Mouse (Mus musculus): ENCODE results near the gene Tbc1d10c.

The Tbc1d10c gene

DNA sequence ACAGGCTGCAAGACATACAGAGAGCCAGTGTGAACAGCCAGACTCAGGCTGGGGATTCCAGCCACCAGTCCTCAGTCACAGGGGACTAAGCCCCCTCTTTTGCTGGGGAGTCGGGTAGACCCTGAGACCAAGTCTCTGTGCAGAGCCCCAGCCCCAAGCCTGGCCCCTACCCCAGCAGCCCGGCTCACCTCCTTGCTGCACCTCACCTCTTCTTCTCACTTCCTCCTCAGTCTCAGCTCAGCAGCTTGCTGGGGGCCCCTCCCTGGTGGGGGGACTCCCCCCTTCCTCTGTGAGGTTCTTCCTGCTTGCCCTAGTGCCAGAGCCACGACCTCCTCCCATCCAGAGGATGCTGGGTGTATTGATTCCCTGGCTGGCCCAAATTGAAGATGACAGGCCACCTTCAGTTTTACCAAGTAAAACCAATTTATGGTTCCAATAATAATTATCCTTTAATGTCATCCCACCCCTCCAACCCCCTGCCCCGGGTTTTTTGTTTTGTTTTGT, at the start of gene Tbc1d10c:
Gene Tbc1d10c (minus strand): TSS at position 454 of the 504 bp plus-strand sequence.
- peak; percentile 58 to 67 for DNase-seq (ENCODE audit: low spot score in 2 of 2)

DNA sequence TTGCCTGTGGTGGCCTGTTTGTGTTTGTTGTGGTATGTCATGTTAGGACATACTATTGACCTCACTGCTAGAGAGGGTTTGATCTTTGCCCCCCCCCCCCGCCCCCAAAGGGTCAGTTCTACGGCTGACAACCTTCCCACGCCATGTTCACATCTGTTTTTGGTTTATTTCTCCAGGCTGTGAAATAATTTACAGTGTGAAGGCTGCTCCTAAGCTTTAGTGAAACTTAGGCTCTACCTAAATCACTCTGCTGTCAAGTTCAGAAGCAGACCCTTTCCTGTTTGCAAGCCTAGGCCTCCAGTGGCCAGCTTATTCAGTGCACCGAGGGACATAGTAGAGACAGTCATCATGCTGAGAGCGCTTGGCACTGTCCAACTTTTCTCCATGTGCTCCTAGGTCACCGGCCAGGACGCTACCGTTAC, 49.2 kb upstream of the Tbc1d10c start:
- DNase-seq (ENCODE audit: low spot score in 2 of 2): no peak

DNA sequence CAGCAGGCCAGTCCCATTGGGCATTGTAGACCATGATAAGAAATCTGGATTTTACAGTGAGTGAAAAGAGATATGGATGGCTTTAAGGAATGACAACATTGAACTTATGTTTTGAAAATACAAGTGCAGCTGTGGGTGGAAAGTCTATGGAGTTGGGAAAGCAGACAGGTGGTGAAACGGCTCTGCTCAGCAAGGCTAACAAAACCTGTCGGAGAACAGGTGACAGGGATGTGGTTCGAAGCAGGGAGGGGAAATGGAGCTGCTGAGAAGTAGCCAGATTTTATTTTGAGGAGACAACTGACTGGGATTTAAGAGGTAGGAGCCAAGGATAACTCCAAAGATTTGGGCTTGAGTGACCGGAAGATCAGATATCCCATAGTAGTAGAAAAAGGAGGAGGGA, 43.5 kb upstream of the Tbc1d10c start:
- DNase-seq (ENCODE audit: low spot score in 2 of 2): no peak

DNA sequence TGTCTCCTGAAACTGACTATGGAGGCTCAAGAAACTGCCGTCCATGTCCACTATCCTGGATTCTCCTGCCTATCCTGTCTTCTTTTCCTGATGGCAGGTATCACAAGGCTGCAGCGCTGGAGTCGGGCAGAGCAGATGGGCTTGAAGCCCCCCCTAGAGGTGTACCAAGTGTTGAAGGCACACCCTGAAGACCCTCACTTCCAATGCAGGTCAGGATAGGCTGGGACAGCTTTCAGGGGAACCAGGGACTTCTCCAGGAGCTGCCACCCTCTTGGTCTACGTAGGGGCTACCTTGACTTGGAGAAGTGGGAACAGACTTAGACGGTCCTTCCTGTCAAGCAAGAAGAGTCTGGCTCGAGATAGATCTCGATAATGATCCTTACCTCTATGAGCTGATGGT, 41.6 kb upstream of the Tbc1d10c start:
- DNase-seq (ENCODE audit: low spot score in 2 of 2): no peak

DNA sequence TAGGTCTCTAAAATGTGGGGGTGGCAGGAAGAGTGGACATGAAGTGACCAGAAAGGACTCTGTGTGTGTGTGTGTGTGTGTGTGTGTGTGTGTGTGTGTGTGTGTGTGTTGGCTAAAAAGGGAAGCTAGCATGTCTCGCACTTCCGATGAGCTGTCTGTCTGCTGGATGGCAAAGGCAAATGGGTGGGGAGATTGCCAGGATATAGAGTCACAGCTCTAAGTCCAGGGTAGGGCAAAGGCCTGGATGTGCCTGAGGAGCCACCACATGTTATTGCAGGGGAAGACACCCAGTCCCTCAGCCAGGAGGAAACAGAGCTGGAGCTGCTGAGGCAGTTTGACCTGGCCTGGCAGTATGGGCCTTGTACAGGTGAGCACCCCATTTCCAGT, 41.1 kb upstream of the Tbc1d10c start:
- peak in 1 of 2 experiments; percentile 37 for DNase-seq (ENCODE audit: low spot score in 2 of 2)

DNA sequence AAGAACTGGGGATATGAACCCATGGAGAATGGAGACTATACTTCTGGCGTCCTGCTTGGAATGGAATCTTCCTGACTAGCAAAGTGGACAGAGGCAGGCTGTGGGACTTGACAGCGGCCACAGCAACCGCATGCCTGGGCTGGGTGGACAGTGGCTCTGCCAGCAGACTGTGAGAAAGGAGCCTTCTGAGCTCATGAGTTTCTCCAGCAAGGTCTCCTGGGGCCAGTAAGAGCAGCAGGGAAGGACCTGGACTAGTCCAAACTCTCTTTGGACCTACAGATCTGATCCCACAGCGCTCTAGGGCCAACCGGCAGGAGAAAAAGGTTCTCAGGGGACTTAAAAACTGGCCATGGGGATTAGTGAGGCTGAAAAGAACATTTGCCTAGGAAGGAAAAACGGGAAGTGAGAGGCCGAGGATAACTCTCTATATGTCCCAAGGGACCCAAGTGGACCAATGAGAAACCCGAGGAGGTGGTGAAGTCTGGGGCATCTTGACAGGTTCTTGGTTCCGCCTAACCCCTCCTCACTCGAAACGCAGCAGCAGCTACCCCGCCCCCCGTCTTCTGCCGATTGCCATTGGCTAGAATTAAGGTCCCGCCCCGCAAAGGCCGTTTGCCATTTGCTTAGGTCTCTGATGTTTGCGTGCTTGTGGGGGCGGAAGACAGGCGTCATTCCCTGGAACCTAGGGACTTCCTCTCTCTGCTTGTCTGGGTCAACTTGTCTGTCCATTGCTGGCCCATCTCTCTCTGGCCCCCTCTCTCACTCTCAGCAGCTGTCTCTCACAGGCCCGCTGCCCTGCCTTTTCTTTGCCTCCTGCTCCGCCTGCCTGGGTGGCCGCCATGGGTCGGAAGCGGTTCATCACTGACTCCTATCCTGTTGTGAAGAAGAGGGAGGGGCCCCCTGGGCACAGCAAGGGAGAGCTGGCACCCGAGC, 40.4 kb upstream of the Tbc1d10c start, which contains the start of gene Pold4:
Gene Pold4 (plus strand): TSS at position 647 of the 933 bp plus-strand sequence.
- peak; percentile 87 to 91 for DNase-seq (ENCODE audit: low spot score in 2 of 2)

DNA sequence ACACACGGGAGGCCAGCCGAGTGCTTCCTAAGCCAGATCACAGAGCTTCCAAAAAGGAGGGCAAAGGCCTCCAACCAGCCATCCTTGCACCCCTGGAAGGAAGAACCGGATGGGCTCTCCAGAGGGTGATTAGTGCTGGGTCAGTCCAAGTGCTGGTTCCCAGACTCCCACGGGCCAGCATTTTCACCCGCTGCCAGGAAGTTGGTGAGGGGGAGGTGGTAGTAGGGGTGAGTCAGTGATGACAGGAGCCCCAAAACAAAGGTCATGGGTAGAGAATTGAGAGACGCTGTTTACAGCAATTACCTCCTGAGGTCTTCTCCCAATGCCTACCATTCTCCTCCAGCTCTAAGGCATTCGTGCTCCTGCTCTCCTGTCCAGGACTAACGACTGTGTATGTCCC, 39.3 kb upstream of the Tbc1d10c start:
- no peak for DNase-seq (ENCODE audit: low spot score in 2 of 2)

DNA sequence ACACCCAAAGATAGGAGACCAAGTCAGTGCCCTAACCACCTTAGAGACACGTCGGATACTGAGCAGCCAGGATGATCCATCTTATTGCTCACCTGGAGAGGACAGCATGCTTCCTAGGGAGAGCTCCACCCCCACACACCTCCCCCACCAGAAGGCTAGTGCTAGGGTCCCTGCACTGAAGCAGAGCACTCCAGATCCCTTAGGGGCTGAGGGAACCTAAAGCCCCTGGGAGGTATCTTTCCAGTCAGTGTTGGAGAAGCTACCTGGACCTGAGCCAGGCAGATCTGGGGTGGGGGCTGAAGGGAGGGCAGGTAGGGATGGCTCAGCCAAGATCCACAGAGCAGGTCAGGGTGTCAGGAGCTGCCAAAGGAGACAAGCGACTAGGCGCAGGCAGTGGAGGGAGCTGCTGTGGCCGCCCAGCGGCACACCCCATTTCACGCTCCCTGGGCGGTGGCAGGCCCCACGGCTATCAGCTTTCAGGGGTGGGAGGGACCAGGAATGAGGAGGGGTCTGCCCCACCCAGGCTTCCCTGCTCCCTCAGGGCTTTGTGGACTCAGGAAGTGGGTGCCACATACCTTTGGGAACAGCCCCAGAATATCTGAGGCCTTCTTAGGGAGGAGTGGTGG, 38.5 kb upstream of the Tbc1d10c start:
- no peak for DNase-seq (ENCODE audit: low spot score in 2 of 2)

DNA sequence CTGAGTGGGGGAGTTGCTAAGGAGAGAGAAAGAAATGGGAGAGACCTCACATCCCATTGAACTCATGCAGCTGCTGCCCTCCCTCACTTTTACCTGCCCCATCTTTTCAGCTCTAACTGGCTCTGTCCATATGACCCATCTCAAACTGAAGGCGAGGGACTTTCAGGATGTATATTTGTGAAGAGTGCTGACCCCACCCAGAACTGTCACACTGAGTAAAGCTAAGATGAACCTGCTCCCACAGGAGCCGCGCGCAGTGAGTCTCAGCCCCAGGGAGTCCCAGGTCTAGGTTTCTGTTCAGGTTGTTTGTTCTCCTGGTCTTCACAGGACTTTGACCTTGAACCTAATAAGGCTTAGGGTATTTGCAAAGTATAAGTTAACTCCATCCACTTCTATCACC, 37.8 kb upstream of the Tbc1d10c start:
- no peak for DNase-seq (ENCODE audit: low spot score in 2 of 2)

DNA sequence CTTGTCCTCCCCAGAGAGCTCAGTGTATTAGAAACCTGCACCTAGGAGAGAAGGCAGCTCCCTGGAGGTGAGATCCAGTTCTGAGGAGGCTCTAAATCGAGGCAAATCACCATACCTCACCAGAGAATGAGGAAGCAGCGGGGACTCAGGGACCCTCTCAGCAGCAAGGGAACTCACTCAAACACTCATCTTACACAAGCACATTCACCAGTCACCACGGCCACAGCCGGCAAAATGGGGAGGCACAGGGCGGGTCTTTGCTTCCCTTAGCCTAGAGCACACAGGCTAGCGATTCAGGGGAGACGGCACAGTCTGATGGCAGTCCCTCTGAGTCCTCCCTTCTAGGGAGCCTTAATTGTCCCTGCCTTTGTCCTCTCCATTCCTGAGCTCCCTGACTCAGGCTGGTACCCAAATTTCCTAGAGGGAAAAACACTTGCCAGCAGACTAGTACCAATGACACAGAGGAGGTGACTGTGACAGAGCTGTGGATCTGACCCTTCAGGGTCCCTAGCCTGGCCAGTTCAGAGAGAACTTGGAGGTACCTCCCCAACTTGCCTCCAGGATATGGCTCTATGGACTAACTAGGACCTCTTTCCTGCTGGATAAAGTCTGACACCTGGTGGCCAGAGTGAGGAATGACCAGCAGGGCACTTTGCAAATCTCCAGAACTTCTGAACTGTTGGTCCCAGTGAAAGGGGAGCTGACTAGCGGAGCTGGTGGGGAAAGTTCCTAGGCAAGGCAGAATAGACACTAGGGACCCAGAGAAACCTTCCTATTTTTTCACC, 37.0 kb upstream of the Tbc1d10c start:
- peak in 1 of 2 experiments; percentile 67 for DNase-seq (ENCODE audit: low spot score in 2 of 2)

DNA sequence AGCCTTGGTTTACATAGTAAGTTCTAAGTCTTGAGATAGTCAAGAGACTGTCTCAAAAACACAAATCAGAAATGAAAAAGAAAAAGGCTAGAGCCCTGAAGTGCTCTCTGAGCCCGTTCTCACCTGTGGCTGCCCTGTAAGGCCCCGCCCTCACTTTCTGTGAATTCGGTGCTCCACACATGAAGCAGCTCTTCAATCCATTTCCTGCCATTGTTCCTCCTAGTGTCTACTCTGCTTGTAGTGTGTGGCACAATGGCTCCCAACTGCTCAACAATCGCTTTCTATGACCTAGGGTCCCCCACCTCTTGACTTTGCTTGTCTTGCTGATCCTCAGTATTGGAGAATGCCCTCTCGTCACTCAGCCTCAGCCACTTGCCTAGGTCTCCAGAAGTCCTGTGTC, 36.4 kb upstream of the Tbc1d10c start:
- no peak for DNase-seq (ENCODE audit: low spot score in 2 of 2)

DNA sequence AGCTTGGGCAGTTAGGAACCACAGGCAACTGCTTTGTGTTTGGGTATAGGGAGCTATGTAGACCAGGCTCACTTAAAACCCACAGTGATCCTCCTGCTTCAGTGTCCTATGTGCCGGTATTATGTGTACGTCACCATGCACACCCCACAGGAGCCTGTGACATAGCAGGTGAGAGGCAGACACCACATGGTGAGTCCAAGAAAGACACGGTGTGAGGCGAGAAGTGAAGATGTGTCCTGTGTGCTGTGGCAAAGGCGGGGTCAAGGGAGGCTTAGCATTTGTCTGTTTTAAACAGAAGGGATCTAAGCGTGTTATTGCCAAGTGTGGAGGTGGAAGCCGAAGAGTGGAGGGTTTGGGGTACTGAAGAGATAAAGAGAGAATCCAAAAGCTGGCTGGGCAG, 35.7 kb upstream of the Tbc1d10c start:
- DNase-seq (ENCODE audit: low spot score in 2 of 2): no peak

DNA sequence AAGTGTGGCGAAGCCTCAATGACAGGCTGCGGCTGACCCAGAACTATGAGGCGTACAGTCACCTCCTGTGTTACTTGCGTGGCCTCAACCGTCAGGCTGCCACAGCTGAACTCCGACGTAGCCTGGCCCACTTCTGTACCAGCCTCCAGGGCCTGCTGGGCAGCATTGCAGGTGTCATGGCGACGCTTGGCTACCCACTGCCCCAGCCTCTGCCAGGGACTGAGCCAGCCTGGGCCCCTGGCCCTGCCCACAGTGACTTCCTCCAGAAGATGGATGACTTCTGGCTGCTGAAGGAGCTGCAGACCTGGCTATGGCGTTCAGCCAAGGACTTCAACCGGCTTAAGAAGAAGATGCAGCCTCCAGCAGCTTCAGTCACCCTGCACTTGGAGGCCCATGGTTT, 31.1 kb upstream of the Tbc1d10c start:
- no peak for DNase-seq (ENCODE audit: low spot score in 2 of 2)

DNA sequence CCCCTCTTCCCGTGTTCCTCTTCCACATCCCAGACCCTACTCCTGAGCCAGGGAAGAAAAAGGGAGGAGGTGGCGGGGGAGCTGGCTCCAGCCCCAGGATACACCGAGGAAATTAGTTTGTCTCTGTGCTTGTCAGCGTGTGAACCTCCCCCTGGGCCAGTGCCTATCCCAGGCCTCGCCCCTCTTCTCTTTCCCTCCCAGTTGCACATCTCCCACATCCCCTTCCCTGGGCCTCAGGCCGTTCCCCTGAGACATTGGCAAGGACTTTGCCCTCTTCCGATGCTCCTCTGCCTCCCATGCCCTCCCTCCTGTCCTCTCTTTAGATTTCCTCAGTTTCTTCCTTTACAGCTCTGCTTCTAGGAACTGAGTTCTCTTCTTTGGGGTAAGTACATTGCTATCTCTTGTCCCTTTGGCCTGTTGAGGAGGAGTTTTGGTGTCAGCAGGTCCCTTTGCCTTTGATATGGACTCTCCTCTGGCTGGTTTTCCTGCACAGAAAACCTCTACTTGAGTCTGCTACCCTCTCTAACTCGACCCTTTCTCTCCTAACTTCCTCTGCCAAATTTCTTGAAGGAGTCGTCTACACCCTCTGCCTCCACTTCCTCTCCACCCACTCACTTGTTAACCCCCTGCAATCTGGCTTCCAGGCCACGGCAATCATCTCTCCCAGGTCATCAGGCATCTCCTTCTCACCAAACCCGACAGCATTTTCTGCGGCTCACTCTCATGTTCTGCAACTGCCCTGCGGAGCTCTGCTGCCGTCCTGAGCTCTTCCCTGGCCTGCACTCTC, 30.1 kb upstream of the Tbc1d10c start:
- DNase-seq (ENCODE audit: low spot score in 2 of 2): no peak

DNA sequence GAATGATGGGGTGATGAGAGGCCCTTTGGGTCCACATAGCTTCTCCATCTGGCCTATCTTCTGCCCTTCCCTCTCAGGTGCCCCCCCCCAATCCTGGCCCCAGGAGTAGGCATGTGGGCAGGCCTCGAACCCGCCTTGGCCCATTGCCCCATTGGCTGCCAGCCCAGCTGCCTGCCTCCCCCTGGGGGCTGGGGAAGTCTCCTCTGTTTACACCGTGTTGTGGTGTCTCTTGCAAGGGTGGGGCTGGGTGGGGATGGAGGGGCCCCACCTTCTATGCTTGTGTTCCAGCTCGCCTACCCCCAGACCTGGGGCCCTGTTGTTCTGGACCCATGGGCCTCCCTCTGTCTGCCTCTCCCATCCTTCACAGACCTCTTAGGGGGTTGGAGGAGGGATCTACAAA, 29.3 kb upstream of the Tbc1d10c start:
- DNase-seq (ENCODE audit: low spot score in 2 of 2): no peak

DNA sequence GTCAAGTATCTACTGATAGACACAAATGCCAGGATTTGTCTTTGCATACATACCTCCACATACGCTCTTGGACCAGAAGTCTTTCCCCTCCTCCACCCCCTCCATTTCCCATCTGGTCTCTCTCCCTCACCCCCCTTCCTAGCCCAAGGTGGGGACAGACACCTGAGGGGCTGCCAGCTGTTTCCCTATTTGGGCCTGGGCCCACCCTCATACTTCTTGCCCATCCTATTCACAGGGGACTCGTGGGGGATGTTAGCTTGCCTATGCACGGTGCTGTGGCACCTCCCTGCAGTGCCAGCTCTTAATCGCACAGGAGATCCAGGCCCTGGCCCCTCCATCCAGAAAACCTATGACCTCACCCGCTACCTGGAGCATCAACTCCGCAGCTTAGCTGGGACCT, 28.9 kb upstream of the Tbc1d10c start:
- DNase-seq (ENCODE audit: low spot score in 2 of 2): no peak

DNA sequence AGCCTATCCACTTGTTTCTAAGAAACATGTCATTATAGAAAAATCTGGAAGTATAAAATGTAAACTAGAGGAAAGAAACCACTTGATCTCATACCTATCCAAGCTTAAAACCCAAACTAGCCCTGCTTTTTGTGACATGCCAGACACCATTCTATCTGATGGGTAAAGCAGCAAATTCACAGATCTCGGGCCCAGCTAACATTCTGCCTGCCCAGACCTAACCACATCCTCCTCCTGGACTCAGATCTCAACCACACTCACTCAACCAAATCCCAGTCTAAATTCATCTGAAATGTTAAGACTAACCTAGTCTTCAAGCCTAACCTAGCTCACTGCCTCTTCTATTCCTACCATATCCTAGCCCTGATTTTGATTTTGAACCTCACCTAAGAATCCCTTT, 27.7 kb upstream of the Tbc1d10c start:
- no peak for DNase-seq (ENCODE audit: low spot score in 2 of 2)

DNA sequence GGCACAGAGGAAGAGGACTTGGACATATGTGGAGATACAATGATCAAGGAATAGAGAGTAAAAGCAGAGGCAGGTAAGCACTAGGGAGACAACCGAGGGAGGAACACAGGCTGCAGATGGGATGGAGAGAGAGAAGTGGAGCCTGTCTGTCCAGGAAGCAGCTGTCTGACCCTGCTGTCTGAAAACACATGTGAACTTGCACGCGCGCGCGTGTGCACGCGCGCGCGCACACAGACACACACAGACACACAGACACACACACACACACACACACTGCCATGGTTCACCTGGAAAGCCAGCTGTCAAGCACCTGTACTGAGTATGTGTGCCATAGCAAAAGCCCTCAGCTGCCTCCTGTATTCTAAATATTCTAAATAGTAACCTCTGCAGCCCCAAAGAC, 27.2 kb upstream of the Tbc1d10c start:
- no peak for DNase-seq (ENCODE audit: low spot score in 2 of 2)

DNA sequence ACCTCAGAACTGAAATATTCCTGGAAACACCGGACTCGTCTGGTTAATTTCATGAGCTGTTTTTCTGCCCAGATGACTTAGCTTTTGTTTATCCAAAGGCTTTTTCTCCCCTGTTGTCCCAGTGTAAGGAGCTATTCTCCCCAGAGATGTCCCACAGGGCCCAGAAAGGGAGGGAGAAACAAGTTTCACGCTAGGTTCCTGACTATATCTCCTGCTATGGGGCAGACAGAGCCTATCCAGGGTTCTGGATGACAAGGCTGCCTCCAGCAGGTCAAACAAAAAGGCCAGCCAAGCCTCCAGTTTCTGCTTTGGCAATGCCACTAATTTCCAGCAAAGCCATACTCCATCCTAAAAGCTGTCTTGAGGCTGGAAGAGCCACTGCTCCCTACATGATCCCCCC, 26.8 kb upstream of the Tbc1d10c start:
- no peak for DNase-seq (ENCODE audit: low spot score in 2 of 2)

DNA sequence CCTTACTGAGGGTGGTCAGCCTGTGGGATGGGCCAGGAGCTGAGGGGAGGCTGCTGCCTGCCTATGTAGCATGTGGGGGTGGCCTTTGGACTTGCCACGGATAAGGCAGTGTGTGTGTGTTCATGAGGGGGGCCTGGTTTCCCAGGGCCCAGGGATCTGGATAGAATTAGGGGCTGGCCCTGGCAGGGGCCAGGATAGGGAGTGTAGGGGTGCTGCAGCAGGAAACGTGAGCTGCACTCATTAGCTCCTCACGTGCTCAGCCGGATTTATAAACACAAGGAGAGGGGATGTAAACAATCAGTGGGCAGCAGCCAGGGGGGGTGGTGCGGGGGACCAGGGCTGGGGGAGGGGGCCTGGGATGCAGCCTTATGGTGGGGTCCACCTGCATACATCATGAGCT, 26.1 kb upstream of the Tbc1d10c start:
- DNase-seq (ENCODE audit: low spot score in 2 of 2): no peak

DNA sequence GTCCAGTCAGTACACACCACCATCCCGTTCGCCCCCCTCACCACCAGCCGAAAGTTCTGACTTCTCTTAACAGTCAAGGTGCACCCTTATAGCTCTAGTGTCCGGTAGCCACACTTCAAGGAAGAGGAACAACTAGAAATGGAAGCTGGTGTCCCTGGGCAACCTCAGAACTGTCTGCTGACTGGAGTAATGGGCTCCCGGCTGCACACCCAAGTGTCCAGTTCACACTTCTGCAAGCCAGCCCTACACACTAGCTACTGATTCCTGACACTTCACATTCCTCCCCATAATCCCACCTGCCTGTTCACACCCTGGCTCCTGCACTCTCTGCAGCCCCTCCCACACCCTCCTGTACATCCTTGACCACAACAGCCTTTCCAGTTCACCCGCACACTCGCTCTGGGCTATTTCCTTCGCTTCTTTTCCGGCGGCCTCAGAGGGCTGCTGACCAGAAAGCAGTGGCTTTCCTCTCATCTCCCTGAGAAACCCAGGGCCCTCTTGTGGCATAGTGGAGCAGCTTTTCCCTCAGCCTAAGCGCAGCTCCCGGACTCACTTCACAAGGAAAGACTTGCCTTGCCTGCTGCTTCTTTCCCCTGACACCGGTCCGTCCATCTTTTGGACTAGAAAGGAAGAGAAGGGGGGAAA, 25.1 kb upstream of the Tbc1d10c start:
- no peak for DNase-seq (ENCODE audit: low spot score in 2 of 2)

Data from spleen, postnatal 14 days (tissue).